Mouse (Mus musculus): ENCODE results near the gene Impg1. TPM values are rescaled to one million over a fixed set of nuclear protein-coding genes. Genes with fewer than 3 reads are reported as not detected.

Impg1 gene
- polyA plus RNA-seq (2012; rRNA removed) = 0.05 and 0.11 TPM in 2 replicates

DNA sequence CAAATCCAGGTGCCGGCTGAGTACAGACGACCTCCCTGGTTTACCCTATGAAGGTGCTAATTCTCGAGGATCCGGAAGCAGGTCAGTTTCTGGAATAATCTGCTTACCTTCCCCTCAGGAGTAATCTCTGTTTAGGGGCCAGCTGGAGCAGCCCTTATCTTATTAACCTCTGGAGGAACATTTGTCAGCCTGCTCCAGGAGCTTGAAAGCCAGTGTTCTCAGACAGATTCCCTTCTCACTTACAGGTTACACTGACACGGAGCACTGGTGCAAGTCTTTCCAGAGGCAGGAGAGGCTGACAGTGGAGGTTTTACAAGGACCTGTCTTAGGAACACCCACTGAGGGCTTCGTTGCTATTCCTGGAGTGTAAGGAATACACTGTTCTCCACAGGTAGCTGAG lies at the start of gene Impg1:
TSS of gene Impg1 (minus strand) at position 101 of the 400 bp plus-strand sequence.
- no peak for DNase-seq
- Histone ChIP-seq H3K4me1 (replicated peaks; ENCODE audit: control insufficient read depth, insufficient read depth, low read length) (peaks cover 6% of the 10 kb centered on the region), H3K36me3 (ENCODE audit: control insufficient read depth, insufficient read depth, low read length) (no peaks in the 10 kb centered on the region), H3K4me3 (ENCODE audit: control insufficient read depth, insufficient read depth, low read length) (no peak within 1 kb of the TSS), H3K27me3 (ENCODE audit: control insufficient read depth, insufficient read depth, low read length) (no peaks in the 10 kb centered on the region), H3K27ac (ENCODE audit: control insufficient read depth, insufficient read depth, low read length) (no peak within 1 kb of the TSS)
- no peak for TF ChIP-seq POLR2A (IDR thresholded peaks at IDR 0.05; ENCODE audit: control insufficient read depth, extremely low read depth, insufficient read depth, low read length, poor library complexity)
- TF ChIP-seq CTCF (IDR thresholded peaks at IDR 0.05; ENCODE audit: borderline replicate concordance, control insufficient read depth, extremely low read depth, insufficient read depth, low read length, poor library complexity) = no peak
- 89% methylated on average over 6 of the region's 6 CpGs for WGBS

DNA sequence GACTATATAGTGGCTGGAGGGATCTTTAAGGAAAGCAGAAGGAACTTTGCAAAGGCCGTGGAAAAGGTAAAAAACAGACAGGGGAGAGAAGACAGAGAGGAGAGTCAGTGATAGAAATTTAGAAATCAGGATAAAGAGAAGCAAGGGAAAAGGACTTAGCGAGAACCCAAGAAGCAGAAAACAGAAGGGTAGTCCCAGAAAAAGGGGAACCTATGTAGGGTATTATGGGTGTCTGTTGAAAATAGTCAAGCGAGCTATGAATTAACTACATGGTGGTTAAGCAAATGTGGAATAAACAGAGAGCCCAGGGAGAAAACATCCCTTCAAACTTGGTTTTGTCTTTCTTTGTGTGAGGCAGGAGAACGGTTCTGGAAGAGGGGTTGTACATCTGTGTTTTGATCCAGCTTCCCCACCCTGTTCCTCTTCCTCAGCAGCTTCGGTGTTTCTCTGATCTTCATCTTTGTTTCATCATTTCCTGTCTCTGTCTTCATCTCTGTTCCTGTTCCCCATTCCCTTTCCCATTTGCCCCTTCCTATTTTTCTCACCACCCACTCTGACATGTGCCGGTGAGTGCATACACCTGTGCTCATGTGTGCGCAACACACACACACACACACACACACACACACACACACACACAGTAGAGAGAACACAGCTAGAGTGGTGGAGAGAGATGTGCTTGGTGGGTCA lies 44.3 kb upstream of the Impg1 start:
- Histone ChIP-seq H3K4me3 (ENCODE audit: control insufficient read depth, insufficient read depth, low read length) (no peak overlapping the region), H3K27ac (ENCODE audit: control insufficient read depth, insufficient read depth, low read length) (no peak overlapping the region), H3K27me3 (ENCODE audit: control insufficient read depth, insufficient read depth, low read length) (no peaks in the 10 kb centered on the region), H3K36me3 (ENCODE audit: control insufficient read depth, insufficient read depth, low read length) (no peaks in the 10 kb centered on the region), H3K4me1 (replicated peaks; ENCODE audit: control insufficient read depth, insufficient read depth, low read length) (peaks cover 2% of the 10 kb centered on the region)
- DNase-seq = no peak
- WGBS = 46% methylated on average over 7 of the region's 7 CpGs
- TF ChIP-seq CTCF (IDR thresholded peaks at IDR 0.05; ENCODE audit: borderline replicate concordance, control insufficient read depth, extremely low read depth, insufficient read depth, low read length, poor library complexity) (no peak), POLR2A (IDR thresholded peaks at IDR 0.05; ENCODE audit: control insufficient read depth, extremely low read depth, insufficient read depth, low read length, poor library complexity) (no peak)

DNA sequence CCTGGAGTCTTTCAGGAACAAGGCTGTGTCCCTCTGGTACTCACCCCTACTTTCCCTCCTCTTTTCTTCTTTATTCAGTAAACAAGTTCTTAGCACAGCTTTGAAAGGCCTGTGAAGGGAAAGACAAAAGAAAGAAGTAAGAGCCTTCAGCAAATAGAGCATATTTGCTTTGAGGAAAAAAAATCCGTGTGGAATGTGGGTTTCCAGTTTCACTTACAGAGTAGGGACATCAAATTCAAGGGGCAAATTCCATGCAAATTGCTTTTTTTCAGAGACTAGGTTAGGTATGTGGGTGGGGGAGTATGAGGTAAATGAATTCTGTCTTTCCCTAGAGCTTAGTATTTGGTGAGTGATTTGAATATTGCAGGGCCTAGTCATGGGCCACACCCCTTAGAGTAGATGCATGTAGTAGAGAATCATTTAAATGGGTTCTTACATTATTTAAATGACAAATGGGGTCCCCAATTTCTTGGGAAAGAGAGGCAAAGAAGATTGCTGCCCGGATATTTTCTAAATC lies 39.3 kb upstream of the Impg1 start:
- H3K27ac ChIP-seq (ENCODE audit: control insufficient read depth, insufficient read depth, low read length) = no peak overlapping the region
- H3K27me3 ChIP-seq (ENCODE audit: control insufficient read depth, insufficient read depth, low read length) = no peaks in the 10 kb centered on the region
- TF ChIP-seq CTCF (IDR thresholded peaks at IDR 0.05; ENCODE audit: borderline replicate concordance, control insufficient read depth, extremely low read depth, insufficient read depth, low read length, poor library complexity) (no peak), POLR2A (IDR thresholded peaks at IDR 0.05; ENCODE audit: control insufficient read depth, extremely low read depth, insufficient read depth, low read length, poor library complexity) (no peak)
- no peaks in the 10 kb centered on the region for H3K4me1 ChIP-seq (replicated peaks; ENCODE audit: control insufficient read depth, insufficient read depth, low read length)
- WGBS = 76% methylated on average over 2 of the region's 2 CpGs
- no peaks in the 10 kb centered on the region for H3K36me3 ChIP-seq (ENCODE audit: control insufficient read depth, insufficient read depth, low read length)
- DNase-seq = no peak
- no peak overlapping the region for H3K4me3 ChIP-seq (ENCODE audit: control insufficient read depth, insufficient read depth, low read length)

DNA sequence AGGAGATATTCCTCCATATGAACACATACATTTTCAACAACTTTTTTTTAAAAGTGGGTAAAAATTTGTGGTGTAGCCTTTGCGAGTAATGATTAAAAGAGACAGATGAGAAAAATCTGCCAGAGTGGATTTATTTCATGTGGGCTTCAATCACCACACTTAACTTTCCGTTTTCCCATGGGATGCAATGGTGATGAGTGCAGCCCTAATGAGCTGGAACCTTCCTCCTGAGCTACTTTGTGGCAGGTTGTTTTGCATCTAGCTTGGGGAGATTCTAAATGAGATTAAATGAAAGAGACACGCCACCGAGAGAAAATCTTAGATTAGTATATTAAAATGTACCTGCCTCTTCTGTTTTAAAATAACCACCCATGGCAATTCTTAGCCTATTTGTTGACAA lies 26.3 kb upstream of the Impg1 start:
- TF ChIP-seq POLR2A (IDR thresholded peaks at IDR 0.05; ENCODE audit: control insufficient read depth, extremely low read depth, insufficient read depth, low read length, poor library complexity) (no peak), CTCF (IDR thresholded peaks at IDR 0.05; ENCODE audit: borderline replicate concordance, control insufficient read depth, extremely low read depth, insufficient read depth, low read length, poor library complexity) (no peak)
- 90% methylated on average over 4 of the region's 4 CpGs for WGBS
- Histone ChIP-seq H3K36me3 (ENCODE audit: control insufficient read depth, insufficient read depth, low read length) (no peaks in the 10 kb centered on the region), H3K27me3 (ENCODE audit: control insufficient read depth, insufficient read depth, low read length) (no peaks in the 10 kb centered on the region), H3K4me1 (replicated peaks; ENCODE audit: control insufficient read depth, insufficient read depth, low read length) (no peaks in the 10 kb centered on the region), H3K4me3 (ENCODE audit: control insufficient read depth, insufficient read depth, low read length) (no peak overlapping the region), H3K27ac (ENCODE audit: control insufficient read depth, insufficient read depth, low read length) (no peak overlapping the region)
- DNase-seq = no peak

DNA sequence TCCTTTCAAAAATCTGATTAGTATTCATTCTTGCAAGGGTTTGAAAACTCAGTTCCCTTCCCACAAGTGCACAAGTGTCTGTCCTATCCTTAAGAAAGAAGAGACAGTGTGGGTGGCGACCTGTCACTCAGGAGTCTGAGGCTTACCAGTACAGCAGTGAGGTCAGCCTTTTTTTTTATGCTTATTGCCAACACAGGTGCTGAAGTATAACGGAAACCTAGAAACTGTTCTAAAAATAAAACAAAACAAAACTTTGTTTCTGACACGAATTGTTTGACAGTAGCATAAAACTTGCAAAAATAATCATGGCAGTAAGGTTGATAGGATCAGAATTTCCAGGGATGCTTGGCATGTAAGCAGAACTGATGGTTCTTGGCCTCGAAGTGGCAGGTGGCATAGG lies 4.9 kb downstream of the Impg1 start:
- Histone ChIP-seq H3K27me3 (ENCODE audit: control insufficient read depth, insufficient read depth, low read length) (no peaks in the 10 kb centered on the region), H3K36me3 (ENCODE audit: control insufficient read depth, insufficient read depth, low read length) (no peaks in the 10 kb centered on the region), H3K4me1 (replicated peaks; ENCODE audit: control insufficient read depth, insufficient read depth, low read length) (peaks cover 12% of the 10 kb centered on the region), H3K4me3 (ENCODE audit: control insufficient read depth, insufficient read depth, low read length) (no peak overlapping the region), H3K27ac (ENCODE audit: control insufficient read depth, insufficient read depth, low read length) (peak overlapping the region; percentile 72)
- no peak for TF ChIP-seq POLR2A (IDR thresholded peaks at IDR 0.05; ENCODE audit: control insufficient read depth, extremely low read depth, insufficient read depth, low read length, poor library complexity)
- TF ChIP-seq CTCF (IDR thresholded peaks at IDR 0.05; ENCODE audit: borderline replicate concordance, control insufficient read depth, extremely low read depth, insufficient read depth, low read length, poor library complexity) = no peak
- DNase-seq = no peak
- WGBS = 7% methylated on average over 4 of the region's 4 CpGs

DNA sequence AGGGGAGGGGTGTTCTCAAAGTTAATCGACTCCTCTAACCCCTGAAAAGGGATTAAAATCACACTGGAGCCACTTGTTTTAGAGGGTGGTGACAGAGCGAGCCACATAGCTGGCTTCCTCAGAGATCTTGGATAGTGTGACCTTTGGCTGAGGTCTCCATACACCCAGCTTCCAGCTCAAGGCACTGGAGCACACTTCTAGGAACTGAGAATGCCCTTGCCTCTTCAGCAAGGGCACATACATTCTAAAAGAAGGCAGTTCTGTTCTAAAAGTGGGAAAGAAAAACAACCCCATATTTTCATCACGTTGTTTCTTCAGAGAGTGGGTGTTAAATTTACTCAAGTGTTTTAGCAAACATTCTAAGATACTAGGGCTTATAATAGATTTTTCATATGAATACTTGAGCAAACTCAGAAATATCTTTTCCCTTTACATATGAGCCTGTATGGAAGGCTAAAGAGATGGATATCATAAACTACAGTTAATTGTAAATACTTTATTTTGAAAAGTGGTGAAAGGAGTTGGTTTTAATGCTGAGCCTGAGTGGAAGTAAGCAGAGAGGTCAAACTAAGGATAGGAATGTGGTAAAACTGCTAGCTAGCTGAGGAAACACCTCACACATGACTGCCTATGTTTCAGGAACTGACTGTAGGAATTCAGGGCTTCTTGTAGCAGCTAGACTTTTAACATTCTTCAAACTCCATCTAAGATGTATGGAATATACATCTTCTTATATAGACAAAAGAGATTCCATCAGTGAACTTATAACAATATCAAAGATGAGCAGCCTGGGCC lies 14.6 kb downstream of the Impg1 start:
- H3K4me3 ChIP-seq (ENCODE audit: control insufficient read depth, insufficient read depth, low read length) = no peak overlapping the region
- no peak overlapping the region for H3K27ac ChIP-seq (ENCODE audit: control insufficient read depth, insufficient read depth, low read length)
- 80% methylated on average over 3 of the region's 3 CpGs for whole genome bisulfite sequencing
- H3K36me3 ChIP-seq (ENCODE audit: control insufficient read depth, insufficient read depth, low read length) = no peaks in the 10 kb centered on the region
- H3K27me3 ChIP-seq (ENCODE audit: control insufficient read depth, insufficient read depth, low read length) = no peaks in the 10 kb centered on the region
- H3K4me1 ChIP-seq (replicated peaks; ENCODE audit: control insufficient read depth, insufficient read depth, low read length) = no peaks in the 10 kb centered on the region
- TF ChIP-seq POLR2A (IDR thresholded peaks at IDR 0.05; ENCODE audit: control insufficient read depth, extremely low read depth, insufficient read depth, low read length, poor library complexity) (no peak), CTCF (IDR thresholded peaks at IDR 0.05; ENCODE audit: borderline replicate concordance, control insufficient read depth, extremely low read depth, insufficient read depth, low read length, poor library complexity) (no peak)
- DNase-seq = no peak

All from thymus, adult 2 months (tissue).